Mouse (Mus musculus): ENCODE results near the gene Ptprj. TPM values are rescaled to one million over a fixed set of nuclear protein-coding genes. Genes with fewer than 3 reads are reported as not detected.

Gene Ptprj
- polyA plus RNA-seq (2017; shearing (Covaris generic)), result 10 to 100 TPM in 1 of 2 experiments, 1 to 10 TPM in 1; 5.4 to 12.6 TPM

DNA sequence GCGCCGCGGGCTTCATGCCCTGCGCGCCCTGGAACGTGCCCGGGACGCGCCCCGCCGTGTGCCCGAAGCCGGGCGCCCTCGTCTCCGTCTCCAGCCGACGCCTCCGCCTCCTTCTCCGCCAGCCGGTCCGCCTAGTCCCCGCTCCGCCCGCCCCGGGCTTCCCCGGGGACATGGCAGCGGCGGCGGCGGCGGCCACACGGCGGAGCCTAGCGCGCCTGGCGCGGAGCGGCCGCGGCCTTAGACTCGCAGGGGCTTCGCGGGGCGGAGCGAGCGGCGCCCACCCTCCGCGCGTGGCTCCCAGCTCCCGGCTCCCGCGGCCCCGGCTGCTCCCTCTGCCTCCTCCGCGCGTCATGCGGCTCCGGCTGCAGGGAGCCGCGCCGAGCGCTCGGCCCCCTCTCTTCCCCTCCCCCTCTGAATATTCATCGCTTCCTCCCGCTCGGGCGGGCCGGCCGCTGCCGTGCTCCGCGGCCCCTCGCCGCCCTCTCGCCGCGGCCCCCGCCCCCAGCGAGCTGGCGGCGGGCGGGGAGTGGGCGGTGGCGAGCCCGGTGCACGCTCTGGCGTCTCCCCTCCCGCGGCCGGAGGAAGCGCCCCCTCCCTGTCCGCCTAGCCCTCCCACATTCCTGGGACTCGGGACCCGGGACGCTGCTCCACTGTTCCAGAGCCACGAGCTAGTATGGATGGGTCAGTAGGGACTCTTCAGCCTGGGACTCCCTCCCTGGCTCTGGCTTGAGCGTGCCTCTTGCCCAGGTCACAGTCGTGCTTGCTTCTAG, at the start of gene Ptprj:
Ptprj (minus strand) TSS at position 412 of the 770 bp plus-strand sequence.

DNA sequence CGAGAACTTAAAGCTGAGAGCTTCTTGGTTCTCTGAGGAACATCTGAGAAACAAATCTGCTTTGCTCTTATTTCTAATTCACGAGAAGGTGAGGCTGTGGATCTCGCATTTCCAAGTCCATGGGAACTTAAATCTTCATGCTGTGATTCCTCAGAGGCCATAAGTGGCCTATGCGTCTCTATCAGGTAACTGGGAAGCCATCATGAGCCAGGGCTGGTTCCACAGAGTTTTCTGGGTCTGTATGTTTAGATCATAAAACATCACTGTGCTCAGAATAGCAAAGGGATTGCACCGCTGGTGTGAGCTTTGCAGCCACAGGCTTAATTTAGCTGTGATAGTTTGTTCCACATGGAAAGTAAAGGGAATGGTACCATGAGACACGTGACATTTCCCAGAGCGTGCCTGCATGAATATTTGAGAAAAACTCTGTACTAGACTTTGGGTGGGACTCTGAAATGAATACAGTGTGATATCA, 181.8 kb downstream of the Ptprj start, which contains the start of gene Olfr1274-ps:
Olfr1274-ps (plus strand) TSS at position 51 of the 475 bp plus-strand sequence.

Other genes starting within 250 kb of the Ptprj start
- 1 to 10 TPM in 1 of 2 experiments, under 1 TPM in 1; 0.30 to 1.8 TPM for gene Olfr1274-ps, start 182.0 kb downstream of the Ptprj start, polyA plus RNA-seq (2017; shearing (Covaris generic))
- gene Nup160, start 96.6 kb upstream of the Ptprj start, polyA plus RNA-seq (2017; shearing (Covaris generic)), result 10 to 100 TPM; 44.5 to 48.9 TPM
- gene Fnbp4, start 164.7 kb upstream of the Ptprj start, polyA plus RNA-seq (2017; shearing (Covaris generic)), result 100 to 1,000 TPM; 160 to 165 TPM
- under 1 TPM; 0.06 to 0.32 TPM for gene Agbl2, start 202.1 kb upstream of the Ptprj start, polyA plus RNA-seq (2017; shearing (Covaris generic))

All from inflammation-experienced regulatory T-cells (primary cell).